Mouse (Mus musculus) embryonic stem cell, embryonic (primary cell): ENCODE results near the gene Irgc1.

Experiments
- CTCF ChIA-PET, 4 experiments: fragments of 300-600 bp in 2 of 4; fragments of 350-600 bp in 2 of 4; sonication (Branson Sonifier 250); formaldehyde crosslinking; loops; one replicate each; lab custom pipeline; 2022; ENCODE audit warnings: inconsistent platforms in 2 of 4; lab: Charles Lee
- POLR2A ChIA-PET, 4 experiments: fragments of 300-600 bp in 2 of 4; fragments of 350-600 bp in 2 of 4; sonication (Branson Sonifier 250); formaldehyde crosslinking; loops; one replicate each; lab custom pipeline; 2022; ENCODE audit warnings: antibody characterized with exemption in 4 of 4, inconsistent platforms in 1 of 4; lab: Charles Lee

The Irgc1 gene

GRCm38 (mm10) chr7:24459440-24459839 is 7.3 kb upstream of the Irgc1 start:
- CTCF ChIA-PET, result interaction anchor here (1.1 to 6.9 kb wide), 7 partner anchors 14 to 183 kb away, joined by 3 to 61 read pairs (median 6); no protein-coding TSS in a partner anchor
- POLR2A ChIA-PET, result interaction anchor here in 3 of 4 experiments (0.8 to 4.7 kb wide), 15 partner anchors 7 to 394 kb away, joined by 3 to 25 read pairs (median 5); partner anchors contain the start of genes Zfp428 (in 2 of the 3), Irgc1 (in 1 of the 3) and Smg9 (in 1 of the 3)

- CTCF ChIA-PET, result interaction anchor here in 3 of 4 experiments (0.6 to 2.5 kb wide), 19 partner anchors 10 to 192 kb away, joined by 3 to 24 read pairs (median 4); no protein-coding TSS in a partner anchor
- POLR2A ChIA-PET, result interaction anchor here (0.6 to 2.4 kb wide), 39 partner anchors 9 to 1795 kb away, joined by 3 to 15 read pairs (median 4); partner anchors contain the start of genes Smg9 (in 2 of the 4), Cadm4 (in 1 of the 4), Rps19 (in 1 of the 4) and Zfp428 (in 1 of the 4)
Observed at GRCm38 (mm10) chr7:24457726-24458370, 5.8 kb upstream of the Irgc1 start.

- CTCF ChIA-PET, result interaction anchor here in 2 of 4 experiments (0.7 to 0.9 kb wide), 2 partner anchors 14 to 357 kb away, joined by 4 read pairs; no protein-coding TSS in a partner anchor
- POLR2A ChIA-PET, result interaction anchor here in 2 of 4 experiments (0.6 to 2.4 kb wide), 3 partner anchors 33 to 386 kb away, joined by 3 to 7 read pairs (median 6); no protein-coding TSS in a partner anchor
Observed at GRCm38 (mm10) chr7:24455726-24456125, 3.6 kb upstream of the Irgc1 start.

- ChIA-PET POLR2A (interaction anchor here (0.5 to 4.5 kb wide), 11 partner anchors 8 to 148 kb away, joined by 3 to 25 read pairs (median 3); partner anchors contain the start of genes Plaur (in 2 of the 4) and Zfp428 (in 1 of the 4)), CTCF (interaction anchor here in 1 of 4 experiments (0.9 to 1.4 kb wide), 2 partner anchors 12 to 19 kb away, joined by 3 read pairs; no protein-coding TSS in a partner anchor)
Observed at GRCm38 (mm10) chr7:24454199-24454598, 2.1 kb upstream of the Irgc1 start.

GRCm38 (mm10) chr7:24450585-24451017 is 1.5 kb downstream of the Irgc1 start:
- ChIA-PET POLR2A (interaction anchor here in 3 of 4 experiments (0.7 to 4.5 kb wide), 10 partner anchors 9 to 75 kb away, joined by 3 to 25 read pairs (median 4); partner anchors contain the start of gene Plaur (in 2 of the 3)), CTCF (interaction anchor here (0.6 to 4.0 kb wide), 6 partner anchors 9 to 25 kb away, joined by 3 to 23 read pairs (median 5); no protein-coding TSS in a partner anchor)

- CTCF ChIA-PET, result interaction anchor here in 2 of 4 experiments (0.6 to 9.2 kb wide), 5 partner anchors 8 to 658 kb away, joined by 3 to 117 read pairs (median 7); no protein-coding TSS in a partner anchor
- POLR2A ChIA-PET, result interaction anchor here in 3 of 4 experiments (0.5 to 2.8 kb wide), 6 partner anchors 8 to 107 kb away, joined by 3 to 10 read pairs (median 4); partner anchors contain the start of gene Plaur (in 1 of the 3)
Observed at GRCm38 (mm10) chr7:24448782-24449517, 3.1 kb downstream of the Irgc1 start.

- ChIA-PET POLR2A (interaction anchor here in 2 of 4 experiments (1.0 to 2.8 kb wide), 7 partner anchors 11 to 59 kb away, joined by 3 to 13 read pairs (median 3); no protein-coding TSS in a partner anchor), CTCF (interaction anchor here (0.6 to 9.2 kb wide), 11 partner anchors 11 to 659 kb away, joined by 3 to 117 read pairs (median 4); partner anchors contain the start of genes Cadm4 (in 1 of the 4), Plaur (in 1 of the 4) and Smg9 (in 1 of the 4))
Observed at GRCm38 (mm10) chr7:24446697-24447340, 5.3 kb downstream of the Irgc1 start.

GRCm38 (mm10) chr7:24445266-24445926 is 6.7 kb downstream of the Irgc1 start:
- ChIA-PET POLR2A (interaction anchor here in 2 of 4 experiments (0.6 to 2.5 kb wide), 7 partner anchors 9 to 46 kb away, joined by 3 to 13 read pairs (median 3); partner anchors contain the start of gene Smg9 (in 1 of the 2)), CTCF (interaction anchor here (0.5 to 9.2 kb wide), 10 partner anchors 12 to 592 kb away, joined by 3 to 117 read pairs (median 4); partner anchors contain the start of genes Cadm4 (in 1 of the 4) and Plaur (in 1 of the 4))

- CTCF ChIA-PET, result interaction anchor here (0.5 to 9.2 kb wide), 100 partner anchors 8 to 652 kb away, joined by 3 to 117 read pairs (median 4); partner anchors contain the start of genes Irgc1 (in 3 of the 4), Plaur (in 3 of the 4), Cadm4 (in 2 of the 4) and Smg9 (in 2 of the 4)
- POLR2A ChIA-PET, result interaction anchor here (0.7 to 2.1 kb wide), 20 partner anchors 8 to 64 kb away, joined by 3 to 9 read pairs (median 4); partner anchors contain the start of genes Plaur (in 3 of the 4) and Smg9 (in 2 of the 4)
Observed at GRCm38 (mm10) chr7:24442313-24442712, 9.8 kb downstream of the Irgc1 start.

GRCm38 (mm10) chr7:24441785-24442184 is 10.3 kb downstream of the Irgc1 start:
- ChIA-PET POLR2A (interaction anchor here (0.7 to 2.1 kb wide), 20 partner anchors 9 to 64 kb away, joined by 3 to 9 read pairs (median 4); partner anchors contain the start of genes Plaur (in 3 of the 4) and Smg9 (in 2 of the 4)), CTCF (interaction anchor here (0.5 to 9.2 kb wide), 103 partner anchors 8 to 652 kb away, joined by 3 to 117 read pairs (median 4); partner anchors contain the start of genes Irgc1 (in 3 of the 4), Plaur (in 3 of the 4), Cadm4 (in 2 of the 4) and Smg9 (in 2 of the 4))

- ChIA-PET CTCF (interaction anchor here in 2 of 4 experiments (0.6 to 9.2 kb wide), 2 partner anchors 33 to 79 kb away, joined by 3 to 117 read pairs; no protein-coding TSS in a partner anchor), POLR2A (interaction anchor here in 1 of 4 experiments (0.9 kb wide), 1 partner anchor 10 kb away, joined by 3 read pairs; no protein-coding TSS in a partner anchor)
Observed at GRCm38 (mm10) chr7:24439891-24440290, 12.2 kb downstream of the Irgc1 start.

- ChIA-PET CTCF (interaction anchor here (0.6 to 9.2 kb wide), 7 partner anchors 9 to 80 kb away, joined by 3 to 117 read pairs (median 3); no protein-coding TSS in a partner anchor), POLR2A (interaction anchor here in 2 of 4 experiments (0.9 to 1.1 kb wide), 2 partner anchors 10 to 39 kb away, joined by 3 read pairs; partner anchors contain the start of gene Smg9 (in 1 of the 2))
Observed at GRCm38 (mm10) chr7:24439191-24439590, 12.9 kb downstream of the Irgc1 start.

GRCm38 (mm10) chr7:24437981-24438380 is 14.1 kb downstream of the Irgc1 start:
- ChIA-PET CTCF (interaction anchor here in 3 of 4 experiments (0.6 to 2.1 kb wide), 7 partner anchors 8 to 183 kb away, joined by 3 to 8 read pairs (median 3); partner anchors contain the start of gene Zfp108 (in 1 of the 3)), POLR2A (interaction anchor here in 3 of 4 experiments (0.6 to 1.1 kb wide), 6 partner anchors 15 to 161 kb away, joined by 3 to 6 read pairs (median 3); partner anchors contain the start of gene Smg9 (in 1 of the 3))

GRCm38 (mm10) chr7:24435305-24435704 is 16.8 kb downstream of the Irgc1 start:
- ChIA-PET CTCF (interaction anchor here in 3 of 4 experiments (0.6 to 0.8 kb wide), 7 partner anchors 11 to 596 kb away, joined by 5 to 9 read pairs (median 7); no protein-coding TSS in a partner anchor), POLR2A (interaction anchor here in 3 of 4 experiments (0.6 to 2.1 kb wide), 12 partner anchors 9 to 72 kb away, joined by 3 to 8 read pairs (median 3); partner anchors contain the start of genes Plaur (in 1 of the 3) and Zfp428 (in 1 of the 3))

GRCm38 (mm10) chr7:24431713-24432112 is 20.4 kb downstream of the Irgc1 start:
- POLR2A ChIA-PET, result interaction anchor here in 2 of 4 experiments (0.6 to 1.3 kb wide), 7 partner anchors 8 to 32 kb away, joined by 3 to 6 read pairs (median 4); partner anchors contain the start of genes Plaur (in 1 of the 2) and Smg9 (in 1 of the 2)

More at GRCm38 (mm10) chr7:24431713-24432112, 20.4 kb downstream of the Irgc1 start:
- CTCF ChIA-PET, result interaction anchor here in 3 of 4 experiments (0.6 to 2.8 kb wide), 4 partner anchors 9 to 69 kb away, joined by 4 to 19 read pairs (median 6); no protein-coding TSS in a partner anchor
